ENCODE assay signal across 27 mouse cellular contexts in the genomic region with DNA sequence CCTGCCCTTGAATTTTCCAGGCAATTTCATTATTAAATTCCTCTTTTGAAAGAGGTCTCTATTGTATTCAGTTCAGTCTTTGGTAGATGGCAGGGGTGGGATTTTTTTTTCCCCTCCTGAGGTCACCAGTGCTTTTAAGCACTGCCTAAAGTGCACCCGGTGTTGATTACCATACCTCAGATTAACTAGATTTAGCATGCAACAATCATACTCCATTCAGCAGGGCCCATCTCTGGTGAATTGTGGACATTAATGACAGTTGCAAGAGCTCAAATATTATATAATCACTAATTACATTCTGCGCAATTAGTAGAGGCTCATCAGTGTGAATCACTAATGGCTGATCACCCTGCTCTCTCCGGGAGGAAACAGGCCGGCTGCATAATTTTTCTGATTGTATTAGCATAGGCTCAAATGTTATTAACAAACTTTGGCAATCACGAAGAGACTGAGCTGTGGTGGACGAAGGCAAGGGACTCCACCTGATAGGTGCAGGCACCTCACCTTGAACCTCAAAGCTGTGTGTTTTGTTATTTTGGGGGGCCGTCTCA. TPM values are rescaled to one million over a fixed set of nuclear protein-coding genes. Genes with fewer than 3 reads are reported as not detected.
DNase-seq lines count a peak whose midpoint lies in the region; ATAC-seq lines count a peak whose summit lies in the region.
"Had no signal": no experiment of that assay in that cellular context is flagged by ENCODE, and none has a peak within 500 bp of the region (broad histone marks: within the 10 kb centered on the region; RNA-seq: fewer than 3 reads in every experiment).

No protein-coding gene starts in this region.

- no peak for DNase-seq in hindbrain, embryonic 11.5 days (ENCODE audit: low spot score)
- peak; percentile 41 for DNase-seq in Muller cell, postnatal 12 days (ENCODE audit: inconsistent ontology term)
- peak; percentile 27 for DNase-seq in forebrain, embryonic 14.5 days (ENCODE audit: low spot score)
- DNase-seq in adrenal gland, postnatal 4 days (ENCODE audit: low spot score in 2 of 2), result no peak
- DNase-seq: adrenal gland, adult 2 months; cerebellum, adult 11 months; cerebellum, adult 9-10 months; cerebellum, postnatal 36 days; gastrocnemius, adult 2 months; gastrocnemius, postnatal 36 days; heart, adult 18-20 months; heart, postnatal 36 days; kidney, adult 11 months; kidney, postnatal 14 days; liver, postnatal 0 days; right cerebral cortex, postnatal 4 days; thymus, adult 2 months; thymus, postnatal 36 days had no signal

- no peak overlapping the region for H3K9ac ChIP-seq in hindbrain, embryonic 12.5 days
- H3K9ac ChIP-seq in hindbrain, embryonic 11.5 days (ENCODE audit: low read depth, low read length), result no peak overlapping the region
- no peak overlapping the region for H3K9ac ChIP-seq in midbrain, embryonic 15.5 days
- H3K9ac ChIP-seq in midbrain, embryonic 13.5 days (replicated peaks), result no peak overlapping the region
- H3K9ac ChIP-seq in forebrain, embryonic 14.5 days (ENCODE audit: low read length), result no peak overlapping the region
- H3K9ac ChIP-seq: liver, embryonic 12.5 days; liver, postnatal 0 days; midbrain, embryonic 12.5 days had no signal

- no peak overlapping the region for H3K4me3 ChIP-seq in hindbrain, embryonic 12.5 days
- H3K4me3 ChIP-seq in hindbrain, embryonic 11.5 days (ENCODE audit: low read depth, low read length), result no peak overlapping the region
- no peak overlapping the region for H3K4me3 ChIP-seq in midbrain, embryonic 15.5 days
- H3K4me3 ChIP-seq in midbrain, embryonic 13.5 days (replicated peaks), result no peak overlapping the region
- no peak overlapping the region for H3K4me3 ChIP-seq in forebrain, embryonic 14.5 days (ENCODE audit: low read depth, low read length)
- H3K4me3 ChIP-seq: liver, embryonic 12.5 days; midbrain, embryonic 12.5 days; myocyte had no signal

- no peak overlapping the region for H3K27ac ChIP-seq in hindbrain, embryonic 12.5 days
- no peak overlapping the region for H3K27ac ChIP-seq in hindbrain, embryonic 11.5 days (ENCODE audit: low read depth, low read length)
- no peak overlapping the region for H3K27ac ChIP-seq in midbrain, embryonic 15.5 days
- H3K27ac ChIP-seq in midbrain, embryonic 13.5 days, result no peak overlapping the region
- no peak overlapping the region for H3K27ac ChIP-seq in forebrain, embryonic 14.5 days (ENCODE audit: low read depth, low read length)
- H3K27ac ChIP-seq: gastrocnemius, adult 2 months; liver, embryonic 12.5 days; midbrain, embryonic 12.5 days had no signal

- no peak overlapping the region for H3K4me2 ChIP-seq in hindbrain, embryonic 12.5 days (replicated peaks)
- no peak overlapping the region for H3K4me2 ChIP-seq in hindbrain, embryonic 11.5 days (replicated peaks; ENCODE audit: low read depth, low read length)
- H3K4me2 ChIP-seq in midbrain, embryonic 15.5 days, result no peak overlapping the region
- no peak overlapping the region for H3K4me2 ChIP-seq in midbrain, embryonic 13.5 days (replicated peaks)
- no peak overlapping the region for H3K4me2 ChIP-seq in forebrain, embryonic 14.5 days (ENCODE audit: low read length)
- H3K4me2 ChIP-seq: heart, embryonic 11.5 days; liver, embryonic 12.5 days; midbrain, embryonic 12.5 days had no signal

- H3K36me3 ChIP-seq in hindbrain, embryonic 12.5 days, result no peaks in the 10 kb centered on the region
- H3K36me3 ChIP-seq in hindbrain, embryonic 11.5 days (ENCODE audit: control insufficient read depth, insufficient read depth, low read length), result no peaks in the 10 kb centered on the region
- H3K36me3 ChIP-seq in midbrain, embryonic 15.5 days (replicated peaks), result no peaks in the 10 kb centered on the region
- no peaks in the 10 kb centered on the region for H3K36me3 ChIP-seq in midbrain, embryonic 13.5 days
- no peaks in the 10 kb centered on the region for H3K36me3 ChIP-seq in forebrain, embryonic 14.5 days (ENCODE audit: control insufficient read depth, insufficient read depth, low read length)
- H3K36me3 ChIP-seq: liver, embryonic 12.5 days; midbrain, embryonic 12.5 days had no signal

- ATAC-seq in hindbrain, embryonic 12.5 days (ENCODE audit: low FRiP score), result peak; percentile 58
- no peak for ATAC-seq in hindbrain, embryonic 11.5 days (ENCODE audit: low FRiP score)
- ATAC-seq in midbrain, embryonic 15.5 days (replicated peaks), result 0 out of 2 replicates have a peak, but pooled peaks have one; percentile 20
- no peak for ATAC-seq in midbrain, embryonic 13.5 days
- ATAC-seq in forebrain, embryonic 14.5 days, result peak; percentile 65
- ATAC-seq: CD4-positive, CD25-positive, alpha-beta regulatory T cell, adult 4 months; inflammation-experienced regulatory T-cells, adult 6 months; liver, embryonic 12.5 days; liver, postnatal 0 days had no signal

- H3K4me1 ChIP-seq in hindbrain, embryonic 12.5 days, result peaks cover 4% of the 10 kb centered on the region; the same call in 1 of the 2 replicates
- no peaks in the 10 kb centered on the region for H3K4me1 ChIP-seq in hindbrain, embryonic 11.5 days (replicated peaks; ENCODE audit: control insufficient read depth, insufficient read depth, low read length)
- 0 out of 2 replicates have a peak, but pooled peaks cover 3% of the 10 kb centered on the region for H3K4me1 ChIP-seq in midbrain, embryonic 15.5 days
- H3K4me1 ChIP-seq in midbrain, embryonic 13.5 days (replicated peaks), result peaks cover 11% of the 10 kb centered on the region
- peaks cover 6% of the 10 kb centered on the region for H3K4me1 ChIP-seq in forebrain, embryonic 14.5 days (ENCODE audit: control insufficient read depth, insufficient read depth, low read length)
- H3K4me1 ChIP-seq: liver, embryonic 12.5 days had no signal

- H3K27me3 ChIP-seq in hindbrain, embryonic 12.5 days, result no peaks in the 10 kb centered on the region
- no peaks in the 10 kb centered on the region for H3K27me3 ChIP-seq in hindbrain, embryonic 11.5 days (ENCODE audit: control insufficient read depth, insufficient read depth, low read length)
- no peaks in the 10 kb centered on the region for H3K27me3 ChIP-seq in midbrain, embryonic 15.5 days (replicated peaks)
- H3K27me3 ChIP-seq in midbrain, embryonic 13.5 days, result no peaks in the 10 kb centered on the region
- no peaks in the 10 kb centered on the region for H3K27me3 ChIP-seq in forebrain, embryonic 14.5 days (replicated peaks; ENCODE audit: control insufficient read depth, insufficient read depth, low read length)
- H3K27me3 ChIP-seq: liver, embryonic 12.5 days had no signal

- WGBS in hindbrain, embryonic 12.5 days, result 78% methylated on average over 7 of the region's 7 CpGs
- WGBS in hindbrain, embryonic 11.5 days, result 86% methylated on average over 7 of the region's 7 CpGs
- WGBS in midbrain, embryonic 15.5 days, result 58% methylated on average over 7 of the region's 7 CpGs
- 71% methylated on average over 7 of the region's 7 CpGs for WGBS in midbrain, embryonic 13.5 days
- 61% methylated on average over 7 of the region's 7 CpGs for WGBS in forebrain, embryonic 14.5 days

- no peaks in the 10 kb centered on the region for H3K9me3 ChIP-seq in hindbrain, embryonic 12.5 days (replicated peaks)
- H3K9me3 ChIP-seq in hindbrain, embryonic 11.5 days (ENCODE audit: control insufficient read depth, low read length), result no peaks in the 10 kb centered on the region
- 0 out of 2 replicates have a peak, but pooled peaks cover 2% of the 10 kb centered on the region for H3K9me3 ChIP-seq in midbrain, embryonic 15.5 days
- H3K9me3 ChIP-seq in midbrain, embryonic 13.5 days, result peaks cover 6% of the 10 kb centered on the region
- H3K9me3 ChIP-seq in forebrain, embryonic 14.5 days (replicated peaks; ENCODE audit: control insufficient read depth, low read length), result no peaks in the 10 kb centered on the region
- H3K9me3 ChIP-seq: liver, embryonic 12.5 days; midbrain, embryonic 12.5 days had no signal

RNA-seq across cellular contexts. Expression of a gene that starts 45.9 kb away (rescaled TPM):
- 27.6 and 33.2 TPM in 2 replicates for polyA plus RNA-seq in hindbrain, embryonic 12.5 days (2016; fragmentation: Nextera tagmentation; extraction: Ambion mirVana)
- polyA plus RNA-seq in hindbrain, embryonic 11.5 days (2014; fragmentation: Nextera tagmentation; extraction: Ambion mirVana), result 27.8 and 33.8 TPM in 2 replicates
- 28.2 and 30.4 TPM in 2 replicates for polyA plus RNA-seq in midbrain, embryonic 15.5 days (2015; fragmentation: Nextera tagmentation; extraction: Ambion mirVana)
- polyA plus RNA-seq in midbrain, embryonic 13.5 days (2015; fragmentation: Nextera tagmentation; extraction: Ambion mirVana), result 33.5 and 34.9 TPM in 2 replicates
- 28.7 and 30.5 TPM in 2 replicates for polyA plus RNA-seq in forebrain, embryonic 14.5 days (2014; fragmentation: Nextera tagmentation; extraction: Ambion mirVana)
- 10 to 100 TPM; 46.1 to 48.0 TPM for total RNA-seq in adrenal gland, postnatal 4 days (2021)

Comparison
In these comparisons a context has a peak if more than half of its experiments do, and no peak if none do; other contexts are left out.
1. ATAC-seq: peak in hindbrain, embryonic 12.5 days (single experiment), midbrain, embryonic 15.5 days (single experiment) and forebrain, embryonic 14.5 days (single experiment); none in hindbrain, embryonic 11.5 days (single experiment) and midbrain, embryonic 13.5 days (single experiment).
2. DNase-seq: peak in Muller cell, postnatal 12 days (single experiment) and forebrain, embryonic 14.5 days (single experiment); none in hindbrain, embryonic 11.5 days (single experiment) and adrenal gland, postnatal 4 days (0 of 2).